Mouse (Mus musculus) lung, postnatal 0 days (tissue): ENCODE data around the gene Slc38a10. TPM values are rescaled to one million over a fixed set of nuclear protein-coding genes. Genes with fewer than 3 reads are reported as not detected.

Source experiments
- ATAC-seq: fragments of 200-750 bp; cut with Nextera tagmentation; 2 replicates; pipeline ENCODE4 v1.8.0; 2017; ENCODE audit warnings: moderate library complexity
- DNase-seq: peaks from one replicate; pipeline ENCODE4 v3.0.0-alpha.2; 2016; ENCODE audit warnings: low spot score
- H3K27ac ChIP-seq: fragments of 300-500 bp; sonication (generic); 2 replicates; pipeline ENCODE4 v1.5.1; 2014; ENCODE audit warnings: antibody characterized with exemption, mild to moderate bottlenecking, low read length, mixed read lengths
- H3K27me3 ChIP-seq: fragments of 300-500 bp; sonication (generic); replicated peaks from 2 replicates; pipeline ENCODE4 v1.6.1; 2014; ENCODE audit warnings: low read length, mixed read lengths; ENCODE audit not compliant: insufficient read depth
- H3K36me3 ChIP-seq: fragments of 300-500 bp; sonication (generic); 2 replicates; pipeline ENCODE4 v1.6.1; 2014; ENCODE audit warnings: low read length, mixed read lengths; ENCODE audit not compliant: insufficient read depth
- H3K4me1 ChIP-seq: fragments of 300-500 bp; sonication (generic); 2 replicates; pipeline ENCODE4 v1.6.1; 2014; ENCODE audit warnings: antibody characterized with exemption, low read depth, low read length, mixed read lengths; ENCODE audit not compliant: insufficient read depth
- H3K4me2 ChIP-seq: fragments of 300-500 bp; sonication (generic); replicated peaks from 2 replicates; pipeline ENCODE4 v1.6.1; 2014; ENCODE audit warnings: low read depth, mild to moderate bottlenecking, low read length, moderate library complexity, mixed read lengths
- H3K4me3 ChIP-seq: fragments of 300-500 bp; sonication (generic); 2 replicates; pipeline ENCODE4 v1.5.1; 2014; ENCODE audit warnings: low read depth, low read length
- H3K9ac ChIP-seq: fragments of 300-500 bp; sonication (generic); replicated peaks from 2 replicates; pipeline ENCODE4 v1.6.1; 2014; ENCODE audit warnings: low read depth, mild to moderate bottlenecking
- H3K9me3 ChIP-seq: fragments of 300-500 bp; sonication (generic); 2 replicates; pipeline ENCODE4 v1.6.1; 2016; ENCODE audit warnings: low read length, mixed read lengths
- CTCF ChIP-seq: IDR thresholded peaks from 2 replicates; pipeline ENCODE4 v1.5.1; 2016; ENCODE audit warnings: antibody characterized with exemption, mild to moderate bottlenecking
- EP300 ChIP-seq: IDR thresholded peaks from 2 replicates; pipeline ENCODE4 v1.6.1; 2016; ENCODE audit warnings: antibody characterized with exemption, mild to moderate bottlenecking, control low read depth
- WGBS: fragments of 180-500 bp; shearing (Covaris S2); extraction: QIAGEN DNeasy Blood & Tissue Kit; methylation state at CpG from one replicate; pipeline ENCODE4 v1.1.7; 2014; 5-methylcytosine and 5-hydroxymethylcytosine counted together
- polyA plus RNA-seq: library from polyadenylated mRNA; unstranded; fragments of >200 nt; fragmentation: Nextera tagmentation; extraction: Ambion mirVana; gene quantifications from 2 replicates; pipeline ENCODE4 v1.2.1, GENCODE M21; 2015

Gene Slc38a10
- polyA plus RNA-seq, 1 experiment from 2014 or later = 66.6 TPM

GRCm38 (mm10) chr11:120168516-120168915 lies 17.4 kb upstream of the Slc38a10 start:
- WGBS = 73% methylated on average over 7 of the region's 8 CpGs
- Histone ChIP-seq H3K4me2 (no peak overlapping the region), H3K36me3 (no peaks in the 10 kb centered on the region), H3K27me3 (no peaks in the 10 kb centered on the region), H3K4me1 (no peaks in the 10 kb centered on the region; the same call in 1 of the 2 replicates), H3K4me3 (no peak overlapping the region), H3K9me3 (no peaks in the 10 kb centered on the region), H3K9ac (no peak overlapping the region), H3K27ac (no peak overlapping the region)
- DNase-seq (no peak), ATAC-seq (no peak)
- no peak for TF ChIP-seq EP300
- TF ChIP-seq CTCF = no peak

- no peak overlapping the region for H3K4me3 ChIP-seq
- no peak for ATAC-seq
- H3K9ac ChIP-seq = no peak overlapping the region
- H3K27me3 ChIP-seq = no peaks in the 10 kb centered on the region
- 71% methylated on average over 12 of the region's 12 CpGs for WGBS
- H3K4me2 ChIP-seq = no peak overlapping the region
- H3K27ac ChIP-seq = no peak overlapping the region
- no peaks in the 10 kb centered on the region for H3K9me3 ChIP-seq
- TF ChIP-seq EP300 = no peak
- no peak for TF ChIP-seq CTCF
- H3K36me3 ChIP-seq = no peaks in the 10 kb centered on the region
- no peaks in the 10 kb centered on the region; the same call in 1 of the 2 replicates for H3K4me1 ChIP-seq
- DNase-seq = no peak
Observed at GRCm38 (mm10) chr11:120167921-120168356, 16.8 kb upstream of the Slc38a10 start.

- no peak overlapping the region for H3K27ac ChIP-seq
- H3K27me3 ChIP-seq = no peaks in the 10 kb centered on the region
- no peaks in the 10 kb centered on the region for H3K36me3 ChIP-seq
- DNase-seq = no peak
- no peaks in the 10 kb centered on the region; the same call in 1 of the 2 replicates for H3K4me1 ChIP-seq
- H3K4me2 ChIP-seq = no peak overlapping the region
- WGBS = 61% methylated on average over 5 of the region's 5 CpGs
- no peak overlapping the region for H3K9ac ChIP-seq
- no peak for TF ChIP-seq CTCF
- TF ChIP-seq EP300 = no peak
- ATAC-seq = no peak
- H3K9me3 ChIP-seq = no peaks in the 10 kb centered on the region
- H3K4me3 ChIP-seq = no peak overlapping the region
Observed at GRCm38 (mm10) chr11:120167059-120167458, 15.9 kb upstream of the Slc38a10 start.

GRCm38 (mm10) chr11:120164471-120165261 lies 13.5 kb upstream of the Slc38a10 start:
- Histone ChIP-seq H3K36me3 (no peaks in the 10 kb centered on the region), H3K9me3 (no peaks in the 10 kb centered on the region), H3K27ac (peak overlapping the region; percentile 57; the same call in 1 of the 2 replicates), H3K4me3 (no peak overlapping the region), H3K4me2 (no peak overlapping the region), H3K4me1 (no peaks in the 10 kb centered on the region), H3K9ac (no peak overlapping the region; the same call in 1 of the 2 replicates), H3K27me3 (no peaks in the 10 kb centered on the region)
- ATAC-seq = peak; percentile 25; the same call in 1 of the 2 replicates
- WGBS = 40% methylated on average over 17 of the region's 17 CpGs
- peak; percentile 52 for DNase-seq
- TF ChIP-seq CTCF = no peak
- TF ChIP-seq EP300 = no peak

GRCm38 (mm10) chr11:120164028-120164427 lies 12.9 kb upstream of the Slc38a10 start:
- 32% methylated on average over 5 of the region's 5 CpGs for WGBS
- DNase-seq (peak; percentile 56), ATAC-seq (peak; percentile 78)
- no peaks in the 10 kb centered on the region for H3K4me1 ChIP-seq
- no peaks in the 10 kb centered on the region for H3K36me3 ChIP-seq
- no peak overlapping the region for H3K4me2 ChIP-seq
- H3K9me3 ChIP-seq = no peaks in the 10 kb centered on the region
- no peaks in the 10 kb centered on the region for H3K27me3 ChIP-seq
- no peak overlapping the region for H3K4me3 ChIP-seq
- TF ChIP-seq EP300 (no peak), CTCF (no peak)
- peak overlapping the region; percentile 57; the same call in 1 of the 2 replicates for H3K27ac ChIP-seq
- no peak overlapping the region for H3K9ac ChIP-seq

GRCm38 (mm10) chr11:120163207-120163606 lies 12.1 kb upstream of the Slc38a10 start:
- WGBS = 63% methylated on average over 3 of the region's 3 CpGs
- H3K4me3 ChIP-seq = no peak overlapping the region

More at GRCm38 (mm10) chr11:120163207-120163606, 12.1 kb upstream of the Slc38a10 start:
- ATAC-seq (no peak), DNase-seq (no peak)
- H3K9me3 ChIP-seq = no peaks in the 10 kb centered on the region
- no peaks in the 10 kb centered on the region for H3K36me3 ChIP-seq
- no peak overlapping the region for H3K27ac ChIP-seq
- H3K9ac ChIP-seq = no peak overlapping the region
- no peaks in the 10 kb centered on the region for H3K27me3 ChIP-seq
- TF ChIP-seq EP300 (no peak), CTCF (peak; percentile 62)
- no peak overlapping the region for H3K4me2 ChIP-seq
- no peaks in the 10 kb centered on the region for H3K4me1 ChIP-seq
